Mouse (Mus musculus): ENCODE results near the gene Akr1b10. TPM values are rescaled to one million over a fixed set of nuclear protein-coding genes. Genes with fewer than 3 reads are reported as not detected.

The Akr1b10 gene
- total and polyA plus RNA-seq, 3 experiments, result 64.3 to 199 (median 167) TPM

Other genes with a start within 250 kb of the Akr1b10 start
- gene Slc35b4, start 207.1 kb upstream of the Akr1b10 start, total RNA-seq (2021), result 10 to 100 TPM; 25.0 to 46.9 TPM
- 9.6 and 11.7 TPM in 2 replicates for gene Slc35b4, start 207.1 kb upstream of the Akr1b10 start, polyA plus RNA-seq (2012; rRNA removed)
- 100 to 1,000 TPM; 232 to 352 TPM for gene Akr1b3, start 66.7 kb upstream of the Akr1b10 start, total RNA-seq (2021)
- gene Akr1b3, start 66.7 kb upstream of the Akr1b10 start, polyA plus RNA-seq (2012; rRNA removed), result 187 and 213 TPM in 2 replicates
- 100 to 1,000 TPM; 267 to 269 TPM for gene Akr1b8, start 30.1 kb upstream of the Akr1b10 start, total RNA-seq (2021)
- gene Akr1b8, start 30.1 kb upstream of the Akr1b10 start, polyA plus RNA-seq (2012; rRNA removed), result 20.2 and 28.5 TPM in 2 replicates
- 1,000 to 10,000 TPM; 2,991 to 6,085 TPM for gene Akr1b7, start 28.1 kb downstream of the Akr1b10 start, total RNA-seq (2021)
- 318 and 465 TPM in 2 replicates for gene Akr1b7, start 28.1 kb downstream of the Akr1b10 start, polyA plus RNA-seq (2012; rRNA removed)
- gene Bpgm, start 92.0 kb downstream of the Akr1b10 start, total RNA-seq (2021), result 10 to 100 TPM; 21.7 to 34.7 TPM
- gene Bpgm, start 92.0 kb downstream of the Akr1b10 start, polyA plus RNA-seq (2012; rRNA removed), result 3.9 and 4.1 TPM in 2 replicates
- 10 to 100 TPM; 82.4 to 89.0 TPM for gene Cald1, start 214.3 kb downstream of the Akr1b10 start, total RNA-seq (2021)
- gene Cald1, start 214.3 kb downstream of the Akr1b10 start, polyA plus RNA-seq (2012; rRNA removed), result 5.4 and 5.6 TPM in 2 replicates